Mouse (Mus musculus): Measurements from ENCODE around the gene Cnpy3. TPM values are rescaled to one million over a fixed set of nuclear protein-coding genes. Genes with fewer than 3 reads are reported as not detected.

The Cnpy3 gene
- polyA plus RNA-seq, 2 experiments = 67.3 to 69.3 TPM

DNA sequence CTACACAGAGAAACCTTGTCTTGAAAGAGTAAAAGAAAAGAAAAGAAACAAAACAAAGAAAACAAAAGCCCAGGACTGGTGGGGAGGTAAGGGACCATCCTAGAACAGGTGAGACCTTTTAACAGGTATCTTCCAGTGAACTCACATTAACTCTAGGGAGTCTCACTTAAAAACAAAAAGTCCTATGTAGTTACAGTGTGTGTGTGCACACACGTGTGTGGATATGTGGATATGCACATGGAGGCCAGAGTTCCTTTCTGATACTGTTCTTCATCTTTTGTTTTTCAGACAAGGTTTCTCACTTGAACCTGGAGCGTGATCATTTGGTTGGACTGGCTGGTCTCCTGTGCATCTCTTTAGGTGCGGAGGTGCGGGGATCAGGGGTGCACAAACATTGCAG, 1.4 kb downstream of the Cnpy3 start:
- H3K9me3 ChIP-seq (ENCODE audit: control insufficient read depth, low read length) = no peaks in the 10 kb centered on the region
- DNase-seq (ENCODE audit: low spot score) (no peak), ATAC-seq (ENCODE audit: low FRiP score, low read depth) (no peak)
- peak overlapping the region; percentile 50; the same call in 1 of the 2 replicates for H3K4me2 ChIP-seq (replicated peaks; ENCODE audit: low read depth, low read length, severe bottlenecking)
- peak overlapping the region; percentile 77 for H3K9ac ChIP-seq (ENCODE audit: low read depth, low read length, severe bottlenecking)
- H3K4me1 ChIP-seq (ENCODE audit: control insufficient read depth, insufficient read depth, low read length) = peaks cover 7% of the 10 kb centered on the region; the same call in 1 of the 2 replicates
- H3K36me3 ChIP-seq (ENCODE audit: control insufficient read depth, insufficient read depth, low read length) = peaks cover 15% of the 10 kb centered on the region
- H3K27me3 ChIP-seq (ENCODE audit: control insufficient read depth, insufficient read depth, low read length) = no peaks in the 10 kb centered on the region
- H3K27ac ChIP-seq (replicated peaks; ENCODE audit: low read depth, low read length) = 0 out of 2 replicates have a peak overlapping the region, but pooled peaks have one; percentile 1
- H3K4me3 ChIP-seq (replicated peaks; ENCODE audit: low read length) = peak overlapping the region; percentile 76
- TF ChIP-seq POLR2A (IDR thresholded peaks at IDR 0.05; ENCODE audit: borderline replicate concordance, extremely low read depth, insufficient read depth, insufficient read length) = no peak
- 85% methylated on average over 4 of the region's 4 CpGs for WGBS

DNA sequence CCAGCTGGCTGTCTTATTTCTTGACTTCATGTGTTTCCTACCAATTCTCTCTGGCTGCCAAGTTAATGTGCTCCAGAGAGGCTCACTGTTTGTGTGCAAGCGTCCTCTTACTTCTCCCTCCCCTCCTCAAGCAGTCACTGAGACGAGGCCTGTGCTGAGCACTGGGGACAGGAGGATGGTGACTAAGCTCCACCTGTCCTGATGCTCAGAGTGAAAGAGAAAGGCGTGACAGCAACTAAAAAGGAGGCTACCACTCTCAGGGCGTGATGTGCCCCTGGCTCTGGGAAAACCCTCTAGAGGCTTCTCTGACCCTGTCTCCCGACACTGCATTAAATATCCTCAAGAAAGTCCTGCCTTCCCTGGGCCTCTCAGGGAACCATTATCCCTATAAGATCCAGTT, 2.7 kb downstream of the Cnpy3 start:
- Histone ChIP-seq H3K9ac (ENCODE audit: low read depth, low read length, severe bottlenecking) (no peak overlapping the region), H3K4me2 (replicated peaks; ENCODE audit: low read depth, low read length, severe bottlenecking) (no peak overlapping the region), H3K4me3 (replicated peaks; ENCODE audit: low read length) (no peak overlapping the region), H3K4me1 (ENCODE audit: control insufficient read depth, insufficient read depth, low read length) (peaks cover 7% of the 10 kb centered on the region; the same call in 1 of the 2 replicates), H3K27me3 (ENCODE audit: control insufficient read depth, insufficient read depth, low read length) (no peaks in the 10 kb centered on the region), H3K36me3 (ENCODE audit: control insufficient read depth, insufficient read depth, low read length) (peaks cover 19% of the 10 kb centered on the region), H3K9me3 (ENCODE audit: control insufficient read depth, low read length) (no peaks in the 10 kb centered on the region), H3K27ac (replicated peaks; ENCODE audit: low read depth, low read length) (no peak overlapping the region)
- ATAC-seq (ENCODE audit: low FRiP score, low read depth) (no peak), DNase-seq (ENCODE audit: low spot score) (no peak)
- 91% methylated on average over 5 of the region's 5 CpGs for WGBS
- TF ChIP-seq POLR2A (IDR thresholded peaks at IDR 0.05; ENCODE audit: borderline replicate concordance, extremely low read depth, insufficient read depth, insufficient read length) = no peak

DNA sequence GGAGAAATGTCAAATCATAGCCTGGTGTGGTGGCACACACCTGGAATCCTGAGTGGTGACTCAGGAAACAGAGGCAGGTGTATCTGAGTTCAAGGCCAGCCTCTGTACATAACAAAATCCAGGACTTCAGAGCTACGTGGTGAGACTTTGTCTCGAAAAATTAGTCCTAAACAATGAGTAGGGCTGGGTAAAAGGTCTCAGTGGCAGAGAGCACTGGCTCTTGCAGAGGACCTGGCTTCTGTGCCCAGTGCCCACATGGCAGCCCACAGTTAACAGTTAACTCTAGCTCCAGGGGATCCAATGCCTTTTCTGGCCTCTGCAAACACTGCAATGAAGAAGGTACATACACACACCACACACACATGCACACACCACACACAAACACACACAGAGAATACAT, 4.2 kb downstream of the Cnpy3 start:
- TF ChIP-seq POLR2A (IDR thresholded peaks at IDR 0.05; ENCODE audit: borderline replicate concordance, extremely low read depth, insufficient read depth, insufficient read length) = no peak
- H3K9me3 ChIP-seq (ENCODE audit: control insufficient read depth, low read length) = no peaks in the 10 kb centered on the region
- H3K9ac ChIP-seq (ENCODE audit: low read depth, low read length, severe bottlenecking) = no peak overlapping the region
- ATAC-seq (ENCODE audit: low FRiP score, low read depth) (no peak), DNase-seq (ENCODE audit: low spot score) (no peak)
- H3K36me3 ChIP-seq (ENCODE audit: control insufficient read depth, insufficient read depth, low read length) = peaks cover 27% of the 10 kb centered on the region
- H3K27ac ChIP-seq (replicated peaks; ENCODE audit: low read depth, low read length) = no peak overlapping the region
- H3K4me1 ChIP-seq (ENCODE audit: control insufficient read depth, insufficient read depth, low read length) = peaks cover 7% of the 10 kb centered on the region; the same call in 1 of the 2 replicates
- no peaks in the 10 kb centered on the region for H3K27me3 ChIP-seq (ENCODE audit: control insufficient read depth, insufficient read depth, low read length)
- WGBS = 96% methylated on average over 2 of the region's 2 CpGs
- no peak overlapping the region for H3K4me2 ChIP-seq (replicated peaks; ENCODE audit: low read depth, low read length, severe bottlenecking)
- no peak overlapping the region for H3K4me3 ChIP-seq (replicated peaks; ENCODE audit: low read length)

DNA sequence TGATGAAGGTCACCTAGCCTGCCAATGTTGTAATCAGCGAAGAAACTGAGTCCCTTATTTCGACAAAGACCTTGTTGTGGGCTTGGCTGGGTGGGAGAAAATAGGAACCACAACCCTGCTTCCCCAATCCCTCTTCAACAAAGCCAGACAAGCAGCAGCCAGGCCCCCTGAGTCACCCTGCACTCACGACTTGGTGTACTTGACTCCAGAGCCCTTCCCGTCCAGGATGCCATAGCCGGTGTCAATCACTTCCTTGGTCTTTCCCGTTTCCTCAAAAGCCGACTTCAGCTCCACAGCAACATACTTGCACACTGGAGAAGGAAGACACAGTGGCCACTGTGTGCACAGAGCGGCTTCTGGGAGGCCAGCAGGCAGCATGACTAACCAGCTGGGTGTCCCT, 4.8 kb downstream of the Cnpy3 start:
- ATAC-seq (ENCODE audit: low FRiP score, low read depth) = no peak
- Histone ChIP-seq H3K9ac (ENCODE audit: low read depth, low read length, severe bottlenecking) (no peak overlapping the region), H3K4me2 (replicated peaks; ENCODE audit: low read depth, low read length, severe bottlenecking) (no peak overlapping the region), H3K36me3 (ENCODE audit: control insufficient read depth, insufficient read depth, low read length) (peaks cover 31% of the 10 kb centered on the region), H3K4me1 (ENCODE audit: control insufficient read depth, insufficient read depth, low read length) (peaks cover 7% of the 10 kb centered on the region; the same call in 1 of the 2 replicates), H3K27me3 (ENCODE audit: control insufficient read depth, insufficient read depth, low read length) (no peaks in the 10 kb centered on the region), H3K27ac (replicated peaks; ENCODE audit: low read depth, low read length) (no peak overlapping the region), H3K4me3 (replicated peaks; ENCODE audit: low read length) (no peak overlapping the region), H3K9me3 (ENCODE audit: control insufficient read depth, low read length) (no peaks in the 10 kb centered on the region)
- TF ChIP-seq POLR2A (IDR thresholded peaks at IDR 0.05; ENCODE audit: borderline replicate concordance, extremely low read depth, insufficient read depth, insufficient read length) = no peak
- DNase-seq (ENCODE audit: low spot score) = no peak
- 83% methylated on average over 8 of the region's 8 CpGs for WGBS

DNA sequence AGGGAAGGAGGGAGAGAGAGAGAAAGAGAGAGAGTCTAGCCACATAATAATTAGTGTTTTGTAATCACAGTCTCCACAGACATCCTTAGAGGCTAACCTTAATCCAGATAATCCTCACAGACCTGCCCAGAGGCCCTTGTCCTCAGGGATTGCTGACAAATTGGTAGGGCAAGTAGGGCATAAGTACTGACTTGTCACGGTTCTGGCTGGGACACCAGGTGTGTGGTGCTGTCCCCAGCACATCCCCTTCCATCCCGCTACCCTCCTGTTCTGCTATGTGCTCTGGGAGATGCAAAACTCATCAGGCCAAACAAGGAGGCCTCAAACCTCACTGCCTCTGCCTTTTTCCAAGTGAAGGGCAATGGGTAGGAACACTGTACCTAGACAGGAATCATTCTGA, 6.5 kb downstream of the Cnpy3 start:
- Histone ChIP-seq H3K9me3 (ENCODE audit: control insufficient read depth, low read length) (no peaks in the 10 kb centered on the region), H3K36me3 (ENCODE audit: control insufficient read depth, insufficient read depth, low read length) (peaks cover 31% of the 10 kb centered on the region), H3K9ac (ENCODE audit: low read depth, low read length, severe bottlenecking) (no peak overlapping the region), H3K4me2 (replicated peaks; ENCODE audit: low read depth, low read length, severe bottlenecking) (no peak overlapping the region), H3K27ac (replicated peaks; ENCODE audit: low read depth, low read length) (no peak overlapping the region), H3K4me3 (replicated peaks; ENCODE audit: low read length) (no peak overlapping the region), H3K27me3 (ENCODE audit: control insufficient read depth, insufficient read depth, low read length) (no peaks in the 10 kb centered on the region), H3K4me1 (ENCODE audit: control insufficient read depth, insufficient read depth, low read length) (0 out of 2 replicates have a peak, but pooled peaks cover under 1% of the 10 kb centered on the region)
- WGBS = 79% methylated on average over 2 of the region's 2 CpGs
- TF ChIP-seq POLR2A (IDR thresholded peaks at IDR 0.05; ENCODE audit: borderline replicate concordance, extremely low read depth, insufficient read depth, insufficient read length) = no peak
- ATAC-seq (ENCODE audit: low FRiP score, low read depth) (no peak), DNase-seq (ENCODE audit: low spot score) (no peak)

DNA sequence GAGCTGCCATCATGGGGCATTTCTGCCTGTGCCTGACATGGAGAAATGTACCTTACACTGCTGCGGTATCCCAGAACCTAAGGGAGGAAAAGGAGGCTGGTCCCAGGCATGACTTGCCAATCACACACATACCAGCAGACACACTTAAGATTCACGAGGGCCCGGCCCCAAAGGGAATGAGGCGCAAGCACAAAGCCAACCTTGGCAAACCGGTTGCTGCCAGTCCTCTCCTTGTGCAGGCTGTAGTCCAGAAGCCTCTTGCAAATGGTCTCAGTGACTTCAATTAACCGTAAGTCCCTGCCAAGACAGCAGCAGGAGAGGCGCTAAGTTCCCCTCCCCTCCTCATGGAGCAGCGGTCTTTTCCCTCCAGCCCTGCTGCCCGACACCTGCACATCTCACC, 9.0 kb downstream of the Cnpy3 start:
- H3K27ac ChIP-seq (replicated peaks; ENCODE audit: low read depth, low read length) = no peak overlapping the region
- H3K27me3 ChIP-seq (ENCODE audit: control insufficient read depth, insufficient read depth, low read length) = no peaks in the 10 kb centered on the region
- H3K4me2 ChIP-seq (replicated peaks; ENCODE audit: low read depth, low read length, severe bottlenecking) = no peak overlapping the region
- WGBS = 84% methylated on average over 9 of the region's 9 CpGs
- H3K4me3 ChIP-seq (replicated peaks; ENCODE audit: low read length) = no peak overlapping the region
- no peaks in the 10 kb centered on the region for H3K9me3 ChIP-seq (ENCODE audit: control insufficient read depth, low read length)
- no peaks in the 10 kb centered on the region for H3K4me1 ChIP-seq (ENCODE audit: control insufficient read depth, insufficient read depth, low read length)
- TF ChIP-seq POLR2A (IDR thresholded peaks at IDR 0.05; ENCODE audit: borderline replicate concordance, extremely low read depth, insufficient read depth, insufficient read length) = no peak
- DNase-seq (ENCODE audit: low spot score) (no peak), ATAC-seq (ENCODE audit: low FRiP score, low read depth) (no peak)
- H3K36me3 ChIP-seq (ENCODE audit: control insufficient read depth, insufficient read depth, low read length) = peaks cover 31% of the 10 kb centered on the region
- H3K9ac ChIP-seq (ENCODE audit: low read depth, low read length, severe bottlenecking) = no peak overlapping the region

Data from limb, embryonic 14.5 days (tissue).